Mouse (Mus musculus) limb, embryonic 11.5 days (tissue): Measurements from ENCODE around the gene Serp1. TPM values are rescaled to one million over a fixed set of nuclear protein-coding genes. Genes with fewer than 3 reads are reported as not detected.
A peak's percentile ranks its signal among the peaks of the same experiment; 100 is the strongest.

ENCODE experiments used
- ATAC-seq: fragments of 200-750 bp; cut with Nextera tagmentation; 2 replicates; pipeline ENCODE4 v1.8.0; 2017; ENCODE audit warnings: low read depth; ENCODE audit not compliant: insufficient number of reproducible peaks, low FRiP score, low TSS enrichment
- DNase-seq: peaks from one replicate; pipeline ENCODE4 v3.0.0-alpha.2; 2015; ENCODE audit warnings: low spot score
- H3K27ac ChIP-seq: fragments of 300-500 bp; sonication (generic); replicated peaks from 2 replicates; pipeline ENCODE4 v1.5.1; 2014; ENCODE audit warnings: low read depth, mild to moderate bottlenecking, low read length
- H3K27me3 ChIP-seq: fragments of 300-500 bp; sonication (generic); 2 replicates; pipeline ENCODE4 v1.6.1; 2014; ENCODE audit warnings: mild to moderate bottlenecking, low read length, mixed read lengths; ENCODE audit not compliant: control insufficient read depth, insufficient read depth
- H3K36me3 ChIP-seq: fragments of 300-500 bp; sonication (generic); 2 replicates; pipeline ENCODE4 v1.6.1; 2014; ENCODE audit warnings: mild to moderate bottlenecking, low read length, moderate library complexity, mixed read lengths; ENCODE audit not compliant: control insufficient read depth, insufficient read depth
- H3K4me1 ChIP-seq: fragments of 300-500 bp; sonication (generic); 2 replicates; pipeline ENCODE4 v1.6.1; 2014; ENCODE audit warnings: low read length, mixed read lengths; ENCODE audit not compliant: control insufficient read depth, insufficient read depth
- H3K4me2 ChIP-seq: fragments of 300-500 bp; sonication (generic); 2 replicates; pipeline ENCODE4 v1.6.1; 2014; ENCODE audit warnings: low read depth, mild to moderate bottlenecking, moderate library complexity; ENCODE audit not compliant: severe bottlenecking
- H3K4me3 ChIP-seq: fragments of 300-500 bp; sonication (generic); 2 replicates; pipeline ENCODE4 v1.5.1; 2014; ENCODE audit warnings: low read depth, low read length
- H3K9ac ChIP-seq: fragments of 300-500 bp; sonication (generic); 2 replicates; pipeline ENCODE4 v1.6.1; 2014; ENCODE audit warnings: mild to moderate bottlenecking, low read length
- H3K9me3 ChIP-seq: fragments of 300-500 bp; sonication (generic); 2 replicates; pipeline ENCODE4 v1.6.1; 2016; ENCODE audit warnings: low read length; ENCODE audit not compliant: control insufficient read depth
- WGBS: fragments of 180-500 bp; shearing (Covaris S2); extraction: QIAGEN DNeasy Blood & Tissue Kit; methylation state at CpG from one replicate; pipeline ENCODE4 v1.1.7; 2014; 5-methylcytosine and 5-hydroxymethylcytosine counted together
- polyA plus RNA-seq: library from polyadenylated mRNA; unstranded; fragments of >200 nt; fragmentation: Nextera tagmentation; extraction: Ambion mirVana; gene quantifications from 2 replicates; pipeline ENCODE4 v1.2.1, GENCODE M21; 2014

Gene Serp1
- polyA plus RNA-seq: 165 and 176 TPM in 2 replicates

DNA sequence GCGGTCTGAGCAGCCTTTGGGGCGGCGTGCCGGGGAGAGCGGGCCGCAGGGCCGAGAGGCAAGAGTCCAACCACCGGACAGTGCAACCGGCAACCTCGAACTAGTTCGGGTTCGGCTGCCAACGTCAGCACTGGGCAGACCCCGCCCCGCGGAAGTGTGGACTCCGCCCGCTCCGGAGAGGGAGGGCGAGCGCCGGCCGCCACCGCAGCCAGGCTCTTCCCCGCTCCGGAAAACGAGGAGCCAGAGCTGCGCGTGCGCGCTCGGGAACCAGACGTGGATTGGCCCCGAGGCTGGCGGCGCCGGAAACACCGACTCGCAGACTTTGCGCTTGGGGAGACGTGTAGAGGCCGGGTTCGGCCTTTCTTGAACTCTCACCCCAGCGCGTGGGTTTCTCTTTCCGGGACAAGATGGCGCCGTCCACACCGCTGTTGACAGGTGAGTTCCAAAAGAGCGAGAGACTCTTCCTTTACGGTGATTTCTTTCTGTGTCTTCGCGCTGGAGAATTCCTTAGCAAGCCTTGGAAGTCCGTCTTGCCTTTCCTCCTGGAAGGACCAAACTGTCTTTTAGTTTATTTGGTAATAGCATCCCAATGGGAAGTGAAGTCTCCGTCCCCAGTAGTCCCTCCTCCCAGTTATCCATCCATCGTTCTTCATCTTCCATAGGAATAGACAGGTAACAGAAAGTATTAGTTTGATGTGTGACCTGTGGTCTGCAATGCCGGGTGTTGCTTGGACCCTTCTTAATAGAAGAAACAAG, at the start of gene Serp1, which contains the start of gene Eif2a:
Serp1 (minus strand) TSS at position 241 of the 756 bp plus-strand sequence.
Eif2a (plus strand) TSS at position 170 of the 756 bp plus-strand sequence.
- H3K4me3 ChIP-seq: peak within 1 kb of the TSS; percentile 82
- H3K36me3 ChIP-seq: peaks cover 5% of the 10 kb centered on the region; the same call in 1 of the 2 replicates
- under 1% methylated on average over 57 of the region's 57 CpGs for WGBS
- peak within 1 kb of the TSS; percentile 76 for H3K4me2 ChIP-seq
- H3K9me3 ChIP-seq: no peaks in the 10 kb centered on the region
- ATAC-seq: peak; percentile 99
- no peaks in the 10 kb centered on the region for H3K27me3 ChIP-seq
- DNase-seq: peak; percentile 97
- H3K9ac ChIP-seq: peak within 1 kb of the TSS; percentile 94
- no peaks in the 10 kb centered on the region for H3K4me1 ChIP-seq
- H3K27ac ChIP-seq: peak within 1 kb of the TSS; percentile 76

- no peak for DNase-seq
- Histone ChIP-seq H3K9ac (no peak overlapping the region), H3K9me3 (no peaks in the 10 kb centered on the region), H3K27me3 (no peaks in the 10 kb centered on the region), H3K4me2 (no peak overlapping the region), H3K36me3 (no peaks in the 10 kb centered on the region), H3K27ac (no peak overlapping the region), H3K4me3 (no peak overlapping the region), H3K4me1 (no peaks in the 10 kb centered on the region)
- ATAC-seq: no peak
- WGBS: 74% methylated on average over 3 of the region's 3 CpGs
Observed at GRCm38 (mm10) chr3:58570821-58571220, 45.1 kb upstream of the Serp1 start.

GRCm38 (mm10) chr3:58561437-58561836, 35.7 kb upstream of the Serp1 start:
- H3K9ac ChIP-seq: no peak overlapping the region
- no peak overlapping the region for H3K4me2 ChIP-seq
- H3K9me3 ChIP-seq: no peaks in the 10 kb centered on the region
- WGBS: 74% methylated on average over 2 of the region's 2 CpGs
- peaks cover 3% of the 10 kb centered on the region; the same call in 1 of the 2 replicates for H3K36me3 ChIP-seq
- no peaks in the 10 kb centered on the region for H3K27me3 ChIP-seq
- DNase-seq (no peak), ATAC-seq (no peak)
- no peak overlapping the region for H3K27ac ChIP-seq
- H3K4me1 ChIP-seq: no peaks in the 10 kb centered on the region
- H3K4me3 ChIP-seq: no peak overlapping the region

DNA sequence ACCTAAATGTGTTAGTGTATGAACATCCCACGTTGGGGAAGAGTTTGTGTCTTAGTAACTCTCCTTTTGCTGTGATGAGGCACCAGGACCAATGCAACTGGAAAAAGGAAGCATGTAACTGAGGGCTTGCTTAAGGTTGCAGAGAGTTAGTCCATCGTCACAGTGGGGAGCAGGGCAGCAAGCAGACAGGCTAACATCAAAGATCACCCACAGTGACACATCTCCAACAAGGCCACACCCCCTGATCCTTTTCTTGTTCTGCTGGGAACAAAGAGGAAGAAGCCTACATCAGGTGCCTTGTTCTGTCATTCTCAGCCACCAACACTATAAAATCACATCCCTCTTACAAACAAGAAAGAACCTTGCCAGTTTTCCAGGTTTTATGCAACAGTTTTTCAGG, 34.2 kb upstream of the Serp1 start:
- H3K9ac ChIP-seq: no peak overlapping the region
- ATAC-seq: no peak
- no peaks in the 10 kb centered on the region for H3K4me1 ChIP-seq
- H3K27me3 ChIP-seq: no peaks in the 10 kb centered on the region
- whole genome bisulfite sequencing: 38% methylated on average over 2 of the region's 2 CpGs
- no peaks in the 10 kb centered on the region for H3K9me3 ChIP-seq
- no peak for DNase-seq
- no peak overlapping the region for H3K27ac ChIP-seq
- peaks cover 8% of the 10 kb centered on the region; the same call in 1 of the 2 replicates for H3K36me3 ChIP-seq
- H3K4me2 ChIP-seq: no peak overlapping the region
- no peak overlapping the region for H3K4me3 ChIP-seq

GRCm38 (mm10) chr3:58556649-58557048, 31.0 kb upstream of the Serp1 start:
- no peaks in the 10 kb centered on the region for H3K27me3 ChIP-seq
- no peaks in the 10 kb centered on the region for H3K4me1 ChIP-seq
- H3K9ac ChIP-seq: no peak overlapping the region
- H3K27ac ChIP-seq: no peak overlapping the region
- peaks cover 13% of the 10 kb centered on the region for H3K36me3 ChIP-seq
- ATAC-seq (no peak), DNase-seq (no peak)
- H3K4me2 ChIP-seq: no peak overlapping the region
- H3K4me3 ChIP-seq: no peak overlapping the region
- 88% methylated on average over 7 of the region's 7 CpGs for WGBS
- no peaks in the 10 kb centered on the region for H3K9me3 ChIP-seq

DNA sequence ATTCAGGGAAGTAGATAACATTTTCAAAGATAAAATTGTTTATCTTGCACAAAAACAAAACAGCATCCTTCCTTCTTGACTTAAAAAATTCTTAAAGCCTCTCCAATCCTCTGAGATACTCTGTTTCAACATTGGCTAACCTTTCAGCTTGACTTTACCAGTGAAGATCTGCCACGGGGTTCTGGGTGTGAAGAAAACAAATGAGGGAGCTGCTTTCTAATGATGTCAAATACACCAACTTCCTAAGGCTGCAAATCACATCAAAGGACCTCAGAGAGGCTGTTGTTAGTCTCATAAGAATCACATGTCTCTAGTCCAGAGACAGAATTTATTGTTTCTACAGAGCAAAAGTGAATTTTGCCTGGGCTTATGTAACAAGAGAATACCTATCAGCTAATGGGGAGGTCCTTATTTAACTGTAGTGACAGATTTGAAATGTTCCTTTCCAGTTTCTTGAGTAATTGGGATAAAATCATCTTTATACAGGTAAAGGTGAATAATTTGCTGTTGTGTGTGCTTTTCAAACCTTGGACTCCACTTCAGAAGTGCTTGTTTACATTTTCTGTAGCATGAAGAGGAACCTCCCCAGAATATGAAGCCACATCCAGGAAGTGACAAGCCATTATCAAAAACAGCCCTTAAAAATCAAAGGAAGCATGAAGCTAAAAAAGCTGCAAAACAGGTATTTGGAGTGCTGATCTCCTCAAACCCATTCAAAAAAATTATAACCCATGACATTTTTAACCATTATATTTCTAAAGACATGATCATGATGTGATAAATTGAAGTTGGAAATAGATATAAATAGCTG, 26.5 kb upstream of the Serp1 start:
- ATAC-seq: no peak
- no peaks in the 10 kb centered on the region for H3K27me3 ChIP-seq
- no peaks in the 10 kb centered on the region for H3K9me3 ChIP-seq
- no peak overlapping the region for H3K27ac ChIP-seq
- H3K4me1 ChIP-seq: no peaks in the 10 kb centered on the region
- H3K9ac ChIP-seq: no peak overlapping the region
- 66% methylated on average over 1 of the region's 1 CpGs for WGBS
- no peak overlapping the region for H3K4me3 ChIP-seq
- H3K36me3 ChIP-seq: peaks cover 17% of the 10 kb centered on the region
- no peak for DNase-seq
- no peak overlapping the region for H3K4me2 ChIP-seq

- Histone ChIP-seq H3K4me2 (no peak overlapping the region), H3K27me3 (no peaks in the 10 kb centered on the region), H3K36me3 (peaks cover 12% of the 10 kb centered on the region), H3K9me3 (no peaks in the 10 kb centered on the region), H3K4me3 (no peak overlapping the region), H3K4me1 (no peaks in the 10 kb centered on the region), H3K9ac (no peak overlapping the region), H3K27ac (no peak overlapping the region)
- DNase-seq: no peak
- no peak for ATAC-seq
- 92% methylated on average over 3 of the region's 3 CpGs for WGBS
Observed at GRCm38 (mm10) chr3:58536573-58536972, 10.9 kb upstream of the Serp1 start.

DNA sequence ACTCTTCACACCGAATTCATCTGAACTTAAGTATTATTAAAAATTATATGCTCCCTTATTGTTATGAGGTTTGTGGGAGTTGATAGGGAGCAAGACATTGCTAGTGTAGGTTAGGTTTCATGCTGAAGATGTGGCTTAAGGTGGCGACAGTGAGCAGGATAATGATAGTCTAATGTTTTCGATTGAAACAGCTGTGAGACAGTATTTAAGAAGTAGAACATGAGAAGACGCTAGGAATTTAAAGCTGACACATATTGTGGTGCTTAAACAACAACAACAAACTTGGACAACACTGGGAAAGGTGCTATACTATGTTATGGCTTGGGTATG, 681 bp upstream of the Serp1 start:
- WGBS: 8% methylated on average over 4 of the region's 4 CpGs
- no peak overlapping the region for H3K27ac ChIP-seq
- no peak for ATAC-seq

More for the DNA sequence above, 681 bp upstream of the Serp1 start:
- Histone ChIP-seq H3K27me3 (no peaks in the 10 kb centered on the region), H3K4me3 (peak overlapping the region; percentile 82), H3K36me3 (peaks cover 3% of the 10 kb centered on the region; the same call in 1 of the 2 replicates), H3K4me2 (peak overlapping the region; percentile 76), H3K4me1 (no peaks in the 10 kb centered on the region), H3K9ac (peak overlapping the region; percentile 94; the same call in 1 of the 2 replicates), H3K9me3 (no peaks in the 10 kb centered on the region)
- no peak for DNase-seq
